Mouse (Mus musculus) stomach, embryonic 14.5 days (tissue): ENCODE data around the gene Akip1. TPM values are rescaled to one million over a fixed set of nuclear protein-coding genes. Genes with fewer than 3 reads are reported as not detected.

Experiments used
- ATAC-seq: fragments of 200-750 bp; cut with Nextera tagmentation; 2 replicates; pipeline ENCODE4 v1.8.0; 2017; ENCODE audit warnings: low read depth, moderate TSS enrichment; ENCODE audit not compliant: insufficient number of reproducible peaks, insufficient read depth, low FRiP score
- H3K27ac ChIP-seq: fragments of 300-500 bp; sonication (generic); 2 replicates; pipeline ENCODE4 v1.5.1; 2014; ENCODE audit warnings: mild to moderate bottlenecking, low read length, moderate library complexity, mixed read lengths
- H3K27me3 ChIP-seq: fragments of 300-500 bp; sonication (generic); 2 replicates; pipeline ENCODE4 v1.6.1; 2014; ENCODE audit warnings: low read length, control low read depth, mixed read lengths; ENCODE audit not compliant: control insufficient read depth, insufficient read depth
- H3K36me3 ChIP-seq: fragments of 300-500 bp; sonication (generic); 2 replicates; pipeline ENCODE4 v1.6.1; 2014; ENCODE audit warnings: mild to moderate bottlenecking, control low read depth, low read length, moderate library complexity, mixed read lengths; ENCODE audit not compliant: control insufficient read depth, insufficient read depth
- H3K4me1 ChIP-seq: fragments of 300-500 bp; sonication (generic); 2 replicates; pipeline ENCODE4 v1.6.1; 2014; ENCODE audit warnings: low read length, control low read depth, mixed read lengths; ENCODE audit not compliant: control insufficient read depth, insufficient read depth
- H3K4me2 ChIP-seq: fragments of 300-500 bp; sonication (generic); replicated peaks from 2 replicates; pipeline ENCODE4 v1.6.1; 2014; ENCODE audit warnings: low read depth, low read length, control low read depth
- H3K4me3 ChIP-seq: fragments of 300-500 bp; sonication (generic); 2 replicates; pipeline ENCODE4 v1.5.1; 2014; ENCODE audit warnings: low read depth, low read length, control low read depth
- H3K9ac ChIP-seq: fragments of 300-500 bp; sonication (generic); replicated peaks from 2 replicates; pipeline ENCODE4 v1.6.1; 2014; ENCODE audit warnings: low read depth, mild to moderate bottlenecking, control low read depth, low read length, moderate library complexity, mixed read lengths
- H3K9me3 ChIP-seq: fragments of 300-500 bp; sonication (generic); 2 replicates; pipeline ENCODE4 v1.6.1; 2016; ENCODE audit warnings: low read depth, low read length, control low read depth; ENCODE audit not compliant: control insufficient read depth
- WGBS: fragments of 180-500 bp; shearing (Covaris S2); extraction: QIAGEN DNeasy Blood & Tissue Kit; methylation state at CpG from one replicate; pipeline ENCODE4 v1.1.7; 2014; 5-methylcytosine and 5-hydroxymethylcytosine counted together
- polyA plus RNA-seq: library from polyadenylated mRNA; unstranded; fragments of >200 nt; fragmentation: Nextera tagmentation; extraction: Ambion mirVana; gene quantifications from 2 replicates; pipeline ENCODE4 v1.2.1, GENCODE M21; 2014

Akip1 gene
- polyA plus RNA-seq, 1 experiment from 2014 or later, result 36.3 TPM

DNA sequence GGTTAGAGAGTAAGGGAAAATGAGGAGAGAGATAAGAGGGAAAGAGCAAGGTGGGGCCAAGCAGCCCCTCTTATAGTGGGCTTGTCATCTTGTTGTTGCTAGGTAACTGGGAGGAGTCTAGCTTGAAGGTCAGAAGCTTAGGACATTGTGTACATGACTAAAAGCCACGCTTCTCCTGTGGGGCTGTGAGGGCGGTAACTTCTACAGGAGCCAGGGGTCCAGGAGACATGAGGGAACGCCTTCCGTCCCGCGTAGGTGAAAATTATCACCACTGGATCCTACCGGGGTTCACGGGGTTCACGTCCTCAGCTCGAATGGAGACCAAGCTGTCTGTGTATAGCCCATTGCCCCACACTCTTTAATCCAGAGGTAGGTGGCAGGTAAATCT lies 8.2 kb upstream of the Akip1 start:
- no peak overlapping the region for H3K4me3 ChIP-seq
- H3K36me3 ChIP-seq, result no peaks in the 10 kb centered on the region
- no peak overlapping the region for H3K27ac ChIP-seq
- H3K4me1 ChIP-seq, result no peaks in the 10 kb centered on the region
- ATAC-seq, result no peak
- H3K9ac ChIP-seq, result no peak overlapping the region
- 88% methylated on average over 10 of the region's 10 CpGs for WGBS
- no peak overlapping the region for H3K4me2 ChIP-seq
- H3K27me3 ChIP-seq, result no peaks in the 10 kb centered on the region
- no peaks in the 10 kb centered on the region for H3K9me3 ChIP-seq

DNA sequence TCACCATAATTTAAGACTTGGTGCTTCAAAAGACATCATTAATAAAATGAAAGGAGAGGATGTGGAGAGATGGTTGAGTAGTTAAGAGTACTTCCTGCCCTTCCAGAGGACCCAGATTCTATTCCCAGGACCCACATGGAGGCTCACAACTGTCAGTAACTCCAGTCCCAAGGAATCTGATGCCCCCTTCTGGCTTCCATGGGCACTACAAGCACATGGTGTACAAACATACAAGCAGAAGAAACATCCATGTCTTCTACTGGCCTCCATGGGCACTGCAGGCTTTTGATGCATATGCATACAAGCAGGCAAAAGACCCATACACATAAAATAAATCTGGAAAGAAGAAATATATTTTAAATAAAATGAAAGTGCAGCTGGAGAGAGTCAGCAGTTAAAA lies 3.3 kb upstream of the Akip1 start:
- Histone ChIP-seq H3K4me3 (no peak overlapping the region), H3K9ac (no peak overlapping the region), H3K27ac (no peak overlapping the region), H3K36me3 (no peaks in the 10 kb centered on the region), H3K4me1 (peaks cover 6% of the 10 kb centered on the region; the same call in 1 of the 2 replicates), H3K27me3 (no peaks in the 10 kb centered on the region), H3K4me2 (no peak overlapping the region), H3K9me3 (no peaks in the 10 kb centered on the region)
- no peak for ATAC-seq

DNA sequence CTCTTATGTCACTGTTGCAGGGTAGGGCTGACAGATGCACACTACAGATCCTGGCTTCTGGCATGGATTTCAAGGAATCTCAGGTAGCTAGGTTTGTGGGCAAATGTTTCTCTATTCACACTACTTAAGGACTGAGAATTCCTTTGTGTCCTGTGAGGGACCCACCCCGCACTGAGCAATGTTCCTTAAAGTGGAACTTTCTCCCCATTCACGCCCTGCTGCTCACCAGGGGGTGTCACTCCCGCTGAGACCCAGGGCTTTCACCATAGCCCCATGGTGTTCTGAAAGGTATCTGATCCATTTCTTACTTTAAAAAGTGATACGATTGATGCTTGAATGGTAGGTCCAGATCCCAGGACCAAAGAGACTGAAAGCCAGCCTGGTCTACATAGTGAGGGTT lies 769 bp upstream of the Akip1 start:
- Histone ChIP-seq H3K4me1 (peaks cover 6% of the 10 kb centered on the region; the same call in 1 of the 2 replicates), H3K27me3 (no peaks in the 10 kb centered on the region), H3K9me3 (no peaks in the 10 kb centered on the region), H3K9ac (no peak overlapping the region), H3K4me2 (peak overlapping the region; percentile 69), H3K27ac (no peak overlapping the region), H3K36me3 (no peaks in the 10 kb centered on the region), H3K4me3 (peak overlapping the region; percentile 72)
- ATAC-seq, result no peak
- WGBS, result 42% methylated on average over 4 of the region's 4 CpGs

DNA sequence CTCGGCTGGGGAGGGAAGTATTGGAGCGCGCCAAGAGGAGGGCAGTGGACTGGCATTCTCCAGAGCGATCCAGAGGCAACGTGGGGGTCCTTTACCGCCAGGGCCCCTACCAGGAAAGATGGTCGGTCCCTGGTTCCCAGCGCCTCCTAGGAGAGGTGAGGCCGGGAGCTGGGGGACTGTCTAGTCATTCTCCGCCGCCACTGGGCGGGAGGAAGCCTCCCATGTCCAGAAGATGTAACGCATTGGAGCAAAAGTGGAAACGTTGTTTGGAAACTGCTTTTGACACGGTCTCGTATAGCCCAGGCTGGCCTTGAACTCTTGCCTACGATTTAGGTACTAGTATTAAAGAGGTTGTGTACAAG lies 507 bp downstream of the Akip1 start:
- H3K4me2 ChIP-seq, result peak overlapping the region; percentile 69
- peaks cover 8% of the 10 kb centered on the region; the same call in 1 of the 2 replicates for H3K4me1 ChIP-seq
- H3K27ac ChIP-seq, result peak overlapping the region; percentile 79
- H3K36me3 ChIP-seq, result no peaks in the 10 kb centered on the region; the same call in 1 of the 2 replicates
- no peaks in the 10 kb centered on the region for H3K27me3 ChIP-seq
- ATAC-seq, result no peak
- 3% methylated on average over 17 of the region's 17 CpGs for WGBS
- H3K9ac ChIP-seq, result peak overlapping the region; percentile 64
- peak overlapping the region; percentile 72 for H3K4me3 ChIP-seq
- H3K9me3 ChIP-seq, result no peaks in the 10 kb centered on the region

DNA sequence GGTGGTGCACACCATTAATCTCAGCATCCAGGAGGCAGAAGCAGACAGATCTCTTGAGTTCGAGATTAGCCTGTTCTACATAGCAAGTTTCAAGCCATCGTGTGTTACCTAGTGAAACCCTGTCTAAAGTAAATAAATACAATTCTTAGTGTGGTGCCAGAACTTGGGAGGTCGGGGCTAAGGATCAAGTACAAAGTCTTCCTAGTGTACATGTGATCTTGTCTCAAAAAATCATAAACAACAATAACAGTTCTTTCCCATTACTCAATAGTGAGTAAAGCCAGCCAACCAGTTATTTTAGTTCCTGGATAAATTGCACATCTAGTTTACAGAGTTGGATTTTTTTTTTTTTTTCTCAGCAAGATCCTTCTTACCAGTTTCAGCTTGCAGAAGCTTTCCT lies 971 bp downstream of the Akip1 start:
- no peak overlapping the region for H3K27ac ChIP-seq
- H3K9me3 ChIP-seq, result no peaks in the 10 kb centered on the region
- 47% methylated on average over 3 of the region's 3 CpGs for WGBS
- peak overlapping the region; percentile 72 for H3K4me3 ChIP-seq
- peak overlapping the region; percentile 69 for H3K4me2 ChIP-seq
- H3K9ac ChIP-seq, result no peak overlapping the region
- ATAC-seq, result no peak
- H3K36me3 ChIP-seq, result no peaks in the 10 kb centered on the region; the same call in 1 of the 2 replicates
- H3K27me3 ChIP-seq, result no peaks in the 10 kb centered on the region
- peaks cover 9% of the 10 kb centered on the region; the same call in 1 of the 2 replicates for H3K4me1 ChIP-seq

DNA sequence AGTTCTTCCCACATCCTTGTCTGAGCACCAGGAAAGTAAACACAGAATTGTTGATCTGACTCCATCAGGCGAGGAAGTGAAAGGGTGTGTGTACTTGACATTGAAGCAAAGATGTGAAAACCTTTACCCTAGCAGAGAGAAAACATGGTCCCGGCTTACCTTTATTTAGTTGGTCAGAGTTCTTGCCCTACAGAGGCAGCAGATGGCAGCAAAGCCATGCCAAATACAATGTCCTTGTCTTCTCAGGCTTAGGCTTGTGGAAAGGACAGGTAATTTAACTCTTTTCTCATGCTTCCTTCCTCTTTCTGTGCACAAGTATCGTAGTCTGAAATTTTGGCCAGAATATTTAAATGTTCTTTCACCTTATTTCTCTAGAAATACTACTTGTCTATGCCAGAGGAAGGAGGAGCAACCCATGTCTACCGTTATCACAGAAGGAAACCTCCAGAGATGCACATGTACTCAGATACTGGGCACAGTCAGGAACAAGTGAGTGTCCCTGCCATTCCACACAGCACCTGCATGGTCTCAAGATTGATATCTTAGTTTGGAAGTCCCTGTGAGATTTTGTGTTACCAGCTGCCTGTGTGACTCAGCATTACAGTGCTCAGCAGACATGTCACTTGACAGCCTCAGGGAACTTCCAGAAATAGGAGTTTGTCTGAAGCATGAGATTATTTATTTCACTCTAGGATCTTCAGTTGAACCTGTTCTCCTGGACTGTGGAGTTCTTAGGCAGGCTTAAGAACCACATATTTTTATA lies 3.7 kb downstream of the Akip1 start:
- no peak overlapping the region for H3K9ac ChIP-seq
- no peaks in the 10 kb centered on the region for H3K9me3 ChIP-seq
- ATAC-seq, result no peak
- H3K4me3 ChIP-seq, result no peak overlapping the region
- no peak overlapping the region for H3K4me2 ChIP-seq
- 35% methylated on average over 4 of the region's 4 CpGs for WGBS
- no peaks in the 10 kb centered on the region; the same call in 1 of the 2 replicates for H3K36me3 ChIP-seq
- H3K27me3 ChIP-seq, result no peaks in the 10 kb centered on the region
- H3K27ac ChIP-seq, result no peak overlapping the region
- peaks cover 9% of the 10 kb centered on the region; the same call in 1 of the 2 replicates for H3K4me1 ChIP-seq

DNA sequence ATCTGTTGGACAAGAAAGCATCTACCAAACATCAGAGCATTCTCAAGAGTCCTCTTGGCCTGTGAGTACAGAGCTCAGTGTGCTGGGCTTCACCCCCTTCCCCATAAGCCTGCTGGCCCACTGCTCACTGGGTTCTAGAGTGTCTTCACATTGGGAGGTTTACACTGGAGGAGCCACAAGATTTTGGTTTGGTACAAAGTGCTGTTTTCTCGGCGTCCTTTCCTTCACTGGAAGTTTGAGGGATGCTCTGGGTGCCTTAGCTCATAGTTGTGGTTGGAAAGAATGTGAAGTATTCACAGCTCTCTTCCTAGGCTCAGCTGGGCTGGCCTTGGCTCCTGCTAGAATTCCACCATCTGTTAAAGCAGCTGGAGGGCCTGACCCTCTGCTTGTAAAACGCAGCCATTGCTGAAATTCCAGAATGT lies 5.5 kb downstream of the Akip1 start:
- no peak for ATAC-seq
- Histone ChIP-seq H3K27me3 (no peaks in the 10 kb centered on the region), H3K36me3 (no peaks in the 10 kb centered on the region; the same call in 1 of the 2 replicates), H3K27ac (peak overlapping the region; percentile 30; the same call in 1 of the 2 replicates), H3K4me1 (peaks cover 3% of the 10 kb centered on the region; the same call in 1 of the 2 replicates), H3K9me3 (no peaks in the 10 kb centered on the region), H3K4me3 (no peak overlapping the region), H3K9ac (no peak overlapping the region), H3K4me2 (no peak overlapping the region)
- 42% methylated on average over 3 of the region's 3 CpGs for WGBS

DNA sequence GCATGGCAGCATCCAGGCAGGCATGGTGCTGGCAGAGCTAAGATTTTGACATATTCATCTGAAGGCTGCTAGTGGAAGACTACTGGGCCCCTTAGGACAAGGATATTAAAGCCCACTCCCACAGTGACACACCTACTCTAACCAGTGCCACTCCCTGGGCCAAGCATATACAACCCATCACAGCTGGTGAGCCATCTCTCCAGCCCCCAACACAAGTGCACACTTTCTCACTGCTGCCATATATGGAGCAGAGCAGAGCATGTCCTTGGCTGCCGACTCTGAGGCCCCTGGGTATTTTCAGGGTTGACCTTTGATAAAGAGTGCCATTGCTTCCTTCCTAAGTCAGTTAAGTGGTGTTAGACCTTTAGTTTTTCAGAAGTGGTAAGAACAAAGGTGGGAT lies 6.6 kb downstream of the Akip1 start:
- 46% methylated on average over 1 of the region's 1 CpGs for WGBS
- no peak overlapping the region for H3K9ac ChIP-seq
- no peak overlapping the region for H3K4me3 ChIP-seq
- H3K4me2 ChIP-seq, result no peak overlapping the region
- no peaks in the 10 kb centered on the region; the same call in 1 of the 2 replicates for H3K36me3 ChIP-seq
- H3K27ac ChIP-seq, result no peak overlapping the region
- no peak for ATAC-seq
- H3K4me1 ChIP-seq, result peaks cover 3% of the 10 kb centered on the region; the same call in 1 of the 2 replicates
- H3K9me3 ChIP-seq, result no peaks in the 10 kb centered on the region
- H3K27me3 ChIP-seq, result no peaks in the 10 kb centered on the region
